Mouse (Mus musculus): ENCODE measurements around the gene Slc36a4. TPM values are rescaled to one million over a fixed set of nuclear protein-coding genes. Genes with fewer than 3 reads are reported as not detected.
A peak's percentile ranks its signal among the peaks of the same experiment; 100 is the strongest.

The Slc36a4 gene
- polyA plus RNA-seq, 1 experiment from 2014 or later, result 12.3 TPM

DNA sequence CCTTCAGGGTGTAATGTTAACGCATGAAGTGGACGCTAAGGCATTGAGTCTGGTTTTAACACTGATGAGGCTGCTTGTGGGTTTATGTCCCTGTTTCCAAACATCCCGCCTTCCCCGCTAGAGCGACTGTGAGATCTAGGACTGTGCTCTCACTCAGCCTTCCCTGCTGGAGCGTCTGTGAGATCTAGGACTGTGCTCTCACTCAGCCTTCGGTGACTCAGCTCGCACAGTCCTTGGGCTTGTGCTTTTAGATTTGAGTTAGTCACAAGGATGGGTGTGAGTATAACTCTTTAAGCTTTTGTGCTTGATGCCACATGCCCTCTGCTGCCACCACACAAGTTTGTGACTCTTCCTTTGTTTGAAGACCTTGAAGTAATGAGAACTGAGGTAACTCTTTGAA, 17.6 kb downstream of the Slc36a4 start:
- Histone ChIP-seq H3K4me2 (no peak overlapping the region), H3K27ac (no peak overlapping the region), H3K4me1 (no peaks in the 10 kb centered on the region), H3K9me3 (no peaks in the 10 kb centered on the region), H3K4me3 (no peak overlapping the region), H3K27me3 (no peaks in the 10 kb centered on the region), H3K9ac (no peak overlapping the region), H3K36me3 (peaks cover 33% of the 10 kb centered on the region)
- WGBS, result 90% methylated on average over 8 of the region's 8 CpGs
- ATAC-seq (ENCODE audit: borderline replicate concordance, extremely low read depth, low FRiP score, low TSS enrichment), result no peak

DNA sequence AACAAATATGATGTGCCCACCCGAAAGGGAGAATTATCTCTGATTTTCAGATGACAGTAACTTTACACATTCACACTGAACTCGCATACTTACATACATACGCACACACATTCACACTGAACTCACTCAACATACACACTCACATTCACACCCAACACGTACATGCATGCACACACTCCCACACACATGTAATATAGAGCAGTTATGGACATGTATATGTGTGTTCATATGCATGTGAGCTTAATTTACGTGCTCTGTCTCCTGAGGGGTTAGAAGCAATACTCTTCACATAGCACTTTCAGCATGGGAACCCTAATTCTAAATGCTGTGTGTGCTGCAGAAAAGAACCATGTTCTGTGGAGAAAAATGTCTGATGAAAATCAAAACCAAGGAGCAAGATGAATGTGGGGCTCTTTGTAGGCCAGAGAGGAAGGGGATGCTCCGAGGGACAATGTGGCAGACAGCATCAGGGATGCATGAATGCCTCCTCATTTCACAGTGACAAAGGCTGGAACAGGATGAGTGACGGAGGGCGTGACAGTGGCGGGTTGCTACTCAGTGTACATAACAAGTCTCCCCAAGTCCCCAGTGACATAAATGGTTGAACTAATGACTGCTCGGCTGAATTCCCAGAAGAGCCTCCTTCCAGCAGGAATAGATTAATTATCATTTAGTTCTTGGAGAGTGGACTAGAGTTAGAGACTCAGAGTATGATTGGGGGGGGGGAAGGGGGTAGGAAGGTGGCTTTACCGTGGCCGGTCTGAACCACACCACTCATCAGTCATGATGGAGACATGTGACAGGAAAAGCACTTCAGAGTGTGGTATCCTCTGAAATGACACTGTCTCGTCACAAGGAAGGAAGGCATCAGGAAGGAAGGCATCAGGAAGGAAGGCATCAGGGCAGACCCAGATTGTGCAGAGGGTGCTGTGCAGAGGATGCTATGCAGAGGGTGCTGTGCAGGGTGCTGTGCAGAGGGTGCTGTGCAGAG, 22.5 kb downstream of the Slc36a4 start:
- H3K27me3 ChIP-seq, result no peaks in the 10 kb centered on the region
- peaks cover 26% of the 10 kb centered on the region for H3K36me3 ChIP-seq
- H3K9ac ChIP-seq, result no peak overlapping the region
- H3K9me3 ChIP-seq, result no peaks in the 10 kb centered on the region
- no peak overlapping the region for H3K4me2 ChIP-seq
- no peak overlapping the region for H3K4me3 ChIP-seq
- no peak for ATAC-seq (ENCODE audit: borderline replicate concordance, extremely low read depth, low FRiP score, low TSS enrichment)
- 67% methylated on average over 13 of the region's 13 CpGs for WGBS
- H3K4me1 ChIP-seq, result no peaks in the 10 kb centered on the region
- no peak overlapping the region for H3K27ac ChIP-seq

DNA sequence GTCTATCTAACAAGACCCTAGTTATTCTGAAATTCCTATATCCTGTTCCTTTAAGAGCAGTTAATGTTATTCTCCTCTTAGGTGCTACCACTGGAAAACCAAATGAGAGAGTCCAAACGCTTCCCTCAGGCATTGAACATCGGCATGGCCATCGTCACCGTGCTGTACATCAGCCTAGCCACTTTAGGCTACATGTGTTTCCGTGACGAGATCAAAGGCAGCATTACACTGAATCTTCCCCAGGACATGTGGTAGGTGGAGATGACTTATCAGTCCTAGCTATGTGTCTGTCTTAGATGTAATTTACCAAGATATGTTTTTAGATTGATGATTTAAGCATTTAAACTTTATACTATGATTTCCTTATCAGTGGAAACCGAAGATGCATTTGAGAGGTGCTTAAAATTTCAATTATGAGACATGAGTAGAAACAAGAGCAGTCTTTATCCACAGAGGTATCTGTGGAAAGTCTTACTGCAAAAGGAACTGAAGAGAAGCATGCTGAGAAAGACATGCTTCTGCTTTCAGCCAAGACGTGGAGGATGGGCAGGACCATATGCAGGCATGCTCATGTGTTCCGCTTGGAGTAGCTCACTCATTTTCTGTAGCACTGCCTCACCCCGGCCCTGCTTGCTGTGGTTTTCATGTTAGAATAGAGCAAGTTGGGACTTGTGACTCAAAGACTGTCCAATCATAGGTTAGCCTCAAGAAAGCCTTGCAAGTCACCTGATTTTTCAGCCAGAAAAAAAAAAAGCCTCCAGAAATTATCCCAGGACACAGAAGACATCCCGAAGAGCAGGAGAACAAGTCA, 24.7 kb downstream of the Slc36a4 start:
- Histone ChIP-seq H3K27me3 (no peaks in the 10 kb centered on the region), H3K4me1 (no peaks in the 10 kb centered on the region), H3K9ac (no peak overlapping the region), H3K27ac (no peak overlapping the region), H3K4me3 (no peak overlapping the region), H3K36me3 (peaks cover 30% of the 10 kb centered on the region), H3K9me3 (no peaks in the 10 kb centered on the region), H3K4me2 (no peak overlapping the region)
- WGBS, result 85% methylated on average over 11 of the region's 11 CpGs
- ATAC-seq (ENCODE audit: borderline replicate concordance, extremely low read depth, low FRiP score, low TSS enrichment), result no peak

DNA sequence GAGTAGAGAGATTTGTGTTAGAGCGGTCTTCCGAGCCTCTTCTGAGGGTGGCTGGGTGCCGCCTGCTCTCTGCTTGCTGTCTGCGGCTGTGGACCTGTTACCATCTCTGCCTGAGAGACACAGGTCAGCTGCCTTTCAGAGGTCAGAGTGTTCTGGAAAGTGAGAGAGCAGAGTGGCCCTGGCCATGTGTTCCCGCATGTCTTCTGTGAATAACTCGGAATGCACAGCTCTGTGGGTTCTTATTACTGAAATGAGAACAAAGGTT, 25.3 kb downstream of the Slc36a4 start:
- Histone ChIP-seq H3K4me2 (no peak overlapping the region), H3K9ac (no peak overlapping the region), H3K36me3 (peaks cover 28% of the 10 kb centered on the region), H3K27me3 (no peaks in the 10 kb centered on the region), H3K9me3 (no peaks in the 10 kb centered on the region), H3K4me1 (no peaks in the 10 kb centered on the region), H3K4me3 (no peak overlapping the region), H3K27ac (no peak overlapping the region)
- WGBS, result 89% methylated on average over 6 of the region's 6 CpGs
- ATAC-seq (ENCODE audit: borderline replicate concordance, extremely low read depth, low FRiP score, low TSS enrichment), result no peak

DNA sequence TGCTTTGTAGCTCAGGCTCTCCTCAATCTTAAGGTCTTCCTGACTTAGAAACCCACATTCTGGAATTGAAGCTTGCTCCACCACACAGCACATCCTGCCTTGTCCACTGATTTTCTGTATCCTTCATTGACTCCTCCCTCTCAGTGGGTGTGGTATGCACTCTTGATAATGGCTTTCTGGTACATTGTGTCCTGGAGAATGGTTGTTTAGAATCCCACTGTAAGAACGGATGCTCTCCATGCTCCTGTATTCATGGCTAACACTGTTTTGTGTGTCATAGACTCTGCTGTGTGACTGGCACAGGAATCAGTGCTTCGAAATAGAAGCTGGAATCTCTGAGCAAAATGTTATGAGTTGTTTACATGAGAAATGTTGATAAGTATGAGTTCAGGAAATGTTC, 28.0 kb downstream of the Slc36a4 start:
- Histone ChIP-seq H3K27ac (no peak overlapping the region), H3K4me2 (no peak overlapping the region), H3K4me3 (no peak overlapping the region), H3K9ac (no peak overlapping the region), H3K4me1 (no peaks in the 10 kb centered on the region), H3K36me3 (peaks cover 18% of the 10 kb centered on the region), H3K27me3 (no peaks in the 10 kb centered on the region), H3K9me3 (no peaks in the 10 kb centered on the region)
- 69% methylated on average over 2 of the region's 2 CpGs for WGBS
- no peak for ATAC-seq (ENCODE audit: borderline replicate concordance, extremely low read depth, low FRiP score, low TSS enrichment)

DNA sequence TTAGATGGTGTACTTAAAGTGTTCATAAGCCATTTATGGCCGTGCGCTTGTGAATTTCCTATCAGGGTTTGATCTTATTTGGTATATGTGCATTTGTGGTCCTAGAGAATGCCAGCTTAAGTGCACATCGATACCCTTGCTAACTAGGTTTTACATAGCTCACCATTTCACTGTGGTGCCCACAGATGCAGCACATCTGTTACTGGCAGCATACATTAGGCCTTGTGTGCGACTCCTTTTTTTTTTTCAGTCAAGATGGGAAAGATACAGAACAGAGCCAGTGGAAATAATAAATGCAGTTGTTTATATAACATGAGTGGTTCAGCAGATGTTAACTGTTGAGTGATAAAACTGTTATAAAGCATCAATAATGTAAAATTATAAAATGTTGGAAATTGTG, 31.9 kb downstream of the Slc36a4 start:
- no peak overlapping the region for H3K9ac ChIP-seq
- H3K27me3 ChIP-seq, result no peaks in the 10 kb centered on the region
- H3K27ac ChIP-seq, result no peak overlapping the region
- WGBS, result 46% methylated on average over 4 of the region's 4 CpGs
- H3K4me1 ChIP-seq, result no peaks in the 10 kb centered on the region
- no peak overlapping the region for H3K4me2 ChIP-seq
- H3K36me3 ChIP-seq, result peaks cover 16% of the 10 kb centered on the region
- no peak overlapping the region for H3K4me3 ChIP-seq
- peak; percentile 27; the same call in 1 of the 2 replicates for ATAC-seq (ENCODE audit: borderline replicate concordance, extremely low read depth, low FRiP score, low TSS enrichment)
- no peaks in the 10 kb centered on the region for H3K9me3 ChIP-seq

DNA sequence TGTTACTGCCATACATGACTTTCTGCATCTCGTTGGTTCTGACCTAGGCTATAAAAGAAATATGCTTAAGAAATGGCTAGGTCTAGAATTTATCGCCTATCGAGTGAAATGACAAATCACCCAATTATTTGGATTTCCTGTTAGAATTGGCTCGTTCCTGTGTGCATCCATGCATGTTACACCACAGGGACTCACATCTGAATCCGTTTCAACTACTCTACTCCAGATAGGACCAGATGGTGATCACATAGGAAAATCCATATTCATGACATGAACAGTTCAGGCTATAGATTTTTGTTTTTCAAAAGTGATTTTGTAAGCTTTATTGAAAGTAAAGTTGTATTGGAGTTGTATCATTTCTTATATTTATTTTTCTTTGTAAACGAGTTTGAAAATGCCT, 32.4 kb downstream of the Slc36a4 start:
- H3K4me3 ChIP-seq, result no peak overlapping the region
- H3K27me3 ChIP-seq, result no peaks in the 10 kb centered on the region
- H3K27ac ChIP-seq, result no peak overlapping the region
- WGBS, result 42% methylated on average over 6 of the region's 6 CpGs
- no peak for ATAC-seq (ENCODE audit: borderline replicate concordance, extremely low read depth, low FRiP score, low TSS enrichment)
- no peaks in the 10 kb centered on the region for H3K4me1 ChIP-seq
- no peak overlapping the region for H3K9ac ChIP-seq
- no peaks in the 10 kb centered on the region for H3K9me3 ChIP-seq
- H3K4me2 ChIP-seq, result no peak overlapping the region
- H3K36me3 ChIP-seq, result peaks cover 14% of the 10 kb centered on the region

DNA sequence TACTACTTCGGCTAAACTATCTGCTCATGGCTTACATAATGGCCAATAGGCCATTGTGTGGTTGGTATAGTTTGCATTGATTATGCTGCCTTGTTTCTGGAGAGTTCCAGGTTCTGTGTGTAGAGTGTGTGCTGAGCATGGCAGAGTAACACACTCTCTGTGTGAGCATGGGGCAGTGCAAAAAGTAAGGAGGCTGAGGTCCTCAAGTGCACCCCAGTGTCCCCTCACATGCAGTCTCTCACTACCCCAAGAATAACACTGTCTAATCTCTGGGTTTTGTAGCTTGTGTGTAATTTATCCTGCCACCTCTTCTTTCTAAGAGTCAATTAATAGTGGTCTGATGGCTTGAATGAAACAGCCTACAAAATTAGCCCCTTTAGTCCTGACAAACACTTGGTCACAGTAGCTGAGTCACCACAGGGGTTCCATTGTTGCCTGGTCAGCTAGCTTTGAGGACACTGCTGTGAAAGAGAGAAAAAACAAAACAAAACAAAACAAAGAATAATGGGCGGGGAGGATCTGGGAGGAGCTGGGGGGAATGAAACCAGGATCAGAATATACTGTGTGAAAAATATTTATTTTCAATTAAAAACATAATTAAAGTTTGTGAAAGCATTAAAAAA, 36.6 kb downstream of the Slc36a4 start:
- WGBS, result 65% methylated on average over 2 of the region's 2 CpGs
- H3K27ac ChIP-seq, result no peak overlapping the region
- no peaks in the 10 kb centered on the region for H3K9me3 ChIP-seq
- no peak overlapping the region for H3K4me2 ChIP-seq
- no peak for ATAC-seq (ENCODE audit: borderline replicate concordance, extremely low read depth, low FRiP score, low TSS enrichment)
- no peak overlapping the region for H3K4me3 ChIP-seq
- no peaks in the 10 kb centered on the region for H3K27me3 ChIP-seq
- H3K4me1 ChIP-seq, result no peaks in the 10 kb centered on the region
- H3K9ac ChIP-seq, result no peak overlapping the region
- H3K36me3 ChIP-seq, result no peaks in the 10 kb centered on the region

DNA sequence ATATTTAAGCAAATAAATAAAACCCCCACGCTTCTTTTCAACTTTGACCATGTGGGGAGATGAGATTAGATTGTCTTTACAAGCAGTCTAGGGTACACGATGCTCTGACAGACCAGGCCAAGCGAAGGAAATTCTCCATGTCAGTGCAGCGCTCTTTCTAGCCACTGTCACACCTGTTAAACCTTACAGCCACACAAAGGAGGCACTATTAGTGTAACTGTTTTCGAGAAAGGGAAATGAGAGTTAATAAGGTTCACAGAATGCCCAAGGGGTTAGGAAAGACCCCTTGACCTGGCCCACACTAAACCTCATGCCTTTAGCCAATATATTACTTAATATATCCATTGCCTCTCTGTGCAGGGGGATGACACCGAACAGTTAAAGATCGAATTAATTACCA, 37.1 kb downstream of the Slc36a4 start:
- Histone ChIP-seq H3K4me1 (no peaks in the 10 kb centered on the region), H3K9me3 (no peaks in the 10 kb centered on the region), H3K4me3 (no peak overlapping the region), H3K9ac (no peak overlapping the region), H3K27ac (no peak overlapping the region), H3K36me3 (no peaks in the 10 kb centered on the region), H3K27me3 (no peaks in the 10 kb centered on the region), H3K4me2 (no peak overlapping the region)
- WGBS, result 66% methylated on average over 7 of the region's 7 CpGs
- ATAC-seq (ENCODE audit: borderline replicate concordance, extremely low read depth, low FRiP score, low TSS enrichment), result no peak

DNA sequence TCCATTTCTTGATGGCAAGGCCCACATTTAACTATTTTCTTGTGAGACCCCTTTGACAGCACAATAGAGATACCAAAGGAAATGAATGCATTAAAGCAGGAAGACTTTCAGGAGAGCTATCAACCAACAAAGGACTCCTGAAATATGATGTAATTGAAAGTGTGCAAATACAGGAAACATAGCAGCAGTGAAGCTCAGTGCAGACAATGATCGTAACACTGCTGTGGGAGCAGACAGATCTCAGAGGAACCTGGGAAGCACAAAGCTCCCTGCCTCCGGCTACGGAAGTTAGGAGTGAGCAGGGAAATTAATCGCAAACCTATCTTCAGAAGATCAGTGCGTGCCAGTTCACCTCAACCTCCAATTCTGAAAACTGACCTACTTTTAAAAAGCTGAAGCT, 38.8 kb downstream of the Slc36a4 start:
- Histone ChIP-seq H3K4me1 (no peaks in the 10 kb centered on the region), H3K9me3 (no peaks in the 10 kb centered on the region), H3K4me3 (no peak overlapping the region), H3K4me2 (no peak overlapping the region), H3K36me3 (no peaks in the 10 kb centered on the region), H3K9ac (no peak overlapping the region), H3K27ac (no peak overlapping the region), H3K27me3 (no peaks in the 10 kb centered on the region)
- WGBS, result 72% methylated on average over 5 of the region's 5 CpGs
- no peak for ATAC-seq (ENCODE audit: borderline replicate concordance, extremely low read depth, low FRiP score, low TSS enrichment)

DNA sequence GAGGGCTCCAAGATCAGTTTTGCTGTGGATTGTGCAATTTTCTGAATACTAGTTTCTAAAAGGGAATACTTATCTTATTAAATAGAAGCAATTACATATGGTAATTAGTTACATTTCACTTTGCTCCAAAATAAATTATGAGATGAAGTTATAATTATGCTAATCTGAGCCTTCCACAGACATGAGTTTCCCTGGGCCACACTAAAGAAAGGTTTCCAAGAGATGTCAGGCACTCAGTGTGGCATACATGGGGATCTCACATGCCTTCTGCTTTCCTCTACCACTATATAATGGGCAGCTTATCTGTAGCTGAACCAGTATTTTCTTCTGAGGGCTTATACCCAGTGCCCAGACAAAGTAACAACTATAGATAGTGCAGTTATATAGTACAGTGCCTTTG, 49.8 kb downstream of the Slc36a4 start:
- no peaks in the 10 kb centered on the region for H3K9me3 ChIP-seq
- no peaks in the 10 kb centered on the region for H3K27me3 ChIP-seq
- no peak overlapping the region for H3K27ac ChIP-seq
- H3K4me2 ChIP-seq, result no peak overlapping the region
- H3K4me1 ChIP-seq, result no peaks in the 10 kb centered on the region
- H3K4me3 ChIP-seq, result no peak overlapping the region
- H3K36me3 ChIP-seq, result no peaks in the 10 kb centered on the region
- no peak for ATAC-seq (ENCODE audit: borderline replicate concordance, extremely low read depth, low FRiP score, low TSS enrichment)
- no peak overlapping the region for H3K9ac ChIP-seq

DNA sequence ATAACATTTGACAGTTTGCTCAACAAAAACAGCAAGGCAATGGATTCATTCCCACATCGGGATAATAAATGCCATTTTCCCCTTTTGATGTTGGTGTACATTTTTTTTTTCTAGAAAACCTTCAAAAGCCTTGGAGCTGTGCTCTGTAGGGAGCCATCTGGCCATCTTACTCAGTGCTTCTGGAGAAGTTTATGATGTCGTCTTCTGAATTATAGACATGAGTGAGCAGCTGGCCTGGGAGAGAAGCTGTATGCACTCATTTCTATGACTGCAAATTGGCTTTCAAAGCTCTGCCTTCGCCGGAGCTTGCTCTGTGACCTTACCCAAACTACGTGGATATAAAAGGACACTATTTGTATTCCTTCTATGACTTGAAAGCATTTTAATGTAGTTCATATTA, 56.8 kb downstream of the Slc36a4 start:
- Histone ChIP-seq H3K27ac (no peak overlapping the region), H3K9ac (no peak overlapping the region), H3K4me1 (no peaks in the 10 kb centered on the region), H3K27me3 (no peaks in the 10 kb centered on the region), H3K36me3 (no peaks in the 10 kb centered on the region), H3K4me3 (no peak overlapping the region), H3K4me2 (no peak overlapping the region), H3K9me3 (no peaks in the 10 kb centered on the region)
- no peak for ATAC-seq (ENCODE audit: borderline replicate concordance, extremely low read depth, low FRiP score, low TSS enrichment)
- WGBS, result 56% methylated on average over 5 of the region's 5 CpGs
